Mouse (Mus musculus): ENCODE data around the gene Ube2u.
"Not testable (repeated sequence)": the region's sequence is repeated elsewhere in the genome, so short reads cannot be mapped to it uniquely, and the experiment has no call there.

Gene Ube2u

GRCm38 (mm10) chr4:100478592-100479321, at the start of gene Ube2u:
TSS of gene Ube2u (plus strand) at chr4:100478849.
- peak; percentile 57 for DNase-seq (ENCODE audit: low spot score)

- DNase-seq (ENCODE audit: low spot score), result no peak
Measured at GRCm38 (mm10) chr4:100429371-100429900, 49.2 kb upstream of the Ube2u start.

DNA sequence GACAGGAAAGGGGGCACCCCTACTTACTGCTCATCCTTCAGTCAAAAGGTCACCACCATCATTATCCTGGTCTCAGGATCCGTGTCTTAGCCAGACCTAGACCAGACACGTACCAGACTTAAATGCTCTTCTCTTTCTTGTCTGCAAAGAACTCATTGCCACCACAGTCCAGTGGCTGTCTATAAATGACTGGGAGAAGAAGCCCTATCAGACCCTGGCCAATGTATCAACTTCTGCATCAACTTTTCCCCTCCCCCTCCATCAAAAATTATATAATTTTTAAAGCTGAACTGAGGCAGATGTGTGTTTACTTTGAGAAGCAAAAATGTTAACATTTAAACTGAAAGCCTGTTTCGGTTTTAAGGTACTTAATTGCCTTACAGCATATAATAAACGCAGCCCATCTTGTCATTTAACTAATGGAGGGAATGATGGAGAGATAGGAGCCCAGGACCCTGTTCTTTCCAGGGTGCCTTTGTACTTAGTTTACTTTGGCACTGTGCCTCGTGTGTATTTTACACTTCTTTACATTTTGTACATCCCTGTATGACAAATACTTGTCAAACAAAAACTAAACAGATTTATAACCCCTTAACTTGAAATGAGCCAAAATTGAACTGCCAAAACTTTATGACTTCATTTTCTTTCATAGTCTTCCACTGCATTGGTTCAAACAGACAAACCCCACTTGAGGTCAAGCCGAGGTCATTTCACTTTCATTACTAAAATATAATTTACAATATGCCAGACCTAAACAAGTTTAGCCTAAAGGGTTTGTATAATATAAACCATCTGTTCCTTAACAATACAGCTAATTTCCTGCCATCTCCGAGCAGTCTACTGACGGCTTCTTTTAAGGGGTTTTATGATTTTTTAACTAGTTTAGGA, 43.1 kb upstream of the Ube2u start:
- no peak for DNase-seq (ENCODE audit: low spot score)

DNA sequence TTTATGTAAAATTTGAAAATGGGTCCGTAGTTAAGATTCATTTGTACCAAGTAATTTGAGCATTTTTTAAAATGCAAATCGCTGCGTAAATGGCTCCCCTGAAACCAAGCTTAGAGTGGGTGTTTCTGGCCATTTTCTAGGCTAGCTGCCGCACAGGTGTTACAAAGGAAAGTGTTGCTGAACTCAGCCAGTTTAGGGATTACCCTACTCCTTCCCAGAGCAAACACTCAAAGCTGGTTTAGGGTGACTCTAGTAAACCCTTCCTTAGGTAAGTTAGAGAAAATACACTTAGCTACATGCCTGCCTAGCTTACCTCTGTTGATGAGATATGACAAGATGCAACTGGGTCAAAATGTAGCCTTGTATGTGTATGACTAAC, 42.5 kb upstream of the Ube2u start:
- no peak for DNase-seq (ENCODE audit: low spot score)

GRCm38 (mm10) chr4:100446897-100447296, 31.8 kb upstream of the Ube2u start:
- no peak for DNase-seq (ENCODE audit: low spot score)

- no peak for DNase-seq (ENCODE audit: low spot score)
Measured at GRCm38 (mm10) chr4:100462493-100463120, 16.0 kb upstream of the Ube2u start.

DNA sequence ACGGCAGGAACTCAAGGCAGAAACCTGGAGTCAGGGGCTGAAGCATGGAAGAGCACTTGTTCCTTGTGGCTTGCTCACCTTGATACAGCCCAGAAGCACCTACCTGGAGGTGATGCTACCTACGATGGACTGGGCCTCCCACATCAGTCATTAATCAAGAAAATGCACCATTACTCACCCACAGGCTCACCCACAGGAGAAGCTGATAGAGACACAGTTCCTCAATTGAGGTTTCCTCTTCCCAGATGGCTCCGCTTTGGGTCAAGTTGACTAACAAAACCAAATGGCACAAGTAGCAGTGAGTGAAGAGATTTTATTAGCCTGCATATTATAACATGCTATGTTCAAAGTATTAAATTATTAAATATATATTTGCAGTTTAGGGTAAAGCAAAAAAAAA, 9.8 kb downstream of the Ube2u start:
- DNase-seq (ENCODE audit: low spot score), result no peak

DNA sequence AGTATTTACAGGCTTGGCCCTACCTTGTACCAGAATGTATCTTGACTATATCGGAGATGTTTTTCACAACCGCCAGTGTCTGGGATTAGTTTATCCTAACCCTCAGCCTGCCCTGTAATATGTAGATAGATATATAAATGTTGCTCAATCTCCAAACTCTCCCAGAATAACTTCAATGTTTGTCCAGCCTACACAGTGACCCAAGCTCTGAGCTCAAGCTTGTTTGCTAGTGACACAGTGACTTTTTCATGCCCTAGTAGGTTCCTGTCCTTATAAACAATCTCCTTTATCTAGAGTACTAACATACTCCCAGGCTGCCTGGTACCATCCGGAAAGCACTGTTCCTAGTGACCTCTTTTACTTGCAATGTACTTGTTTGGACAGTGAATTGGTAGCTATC, 16.5 kb downstream of the Ube2u start:
- no peak for DNase-seq (ENCODE audit: low spot score)

DNA sequence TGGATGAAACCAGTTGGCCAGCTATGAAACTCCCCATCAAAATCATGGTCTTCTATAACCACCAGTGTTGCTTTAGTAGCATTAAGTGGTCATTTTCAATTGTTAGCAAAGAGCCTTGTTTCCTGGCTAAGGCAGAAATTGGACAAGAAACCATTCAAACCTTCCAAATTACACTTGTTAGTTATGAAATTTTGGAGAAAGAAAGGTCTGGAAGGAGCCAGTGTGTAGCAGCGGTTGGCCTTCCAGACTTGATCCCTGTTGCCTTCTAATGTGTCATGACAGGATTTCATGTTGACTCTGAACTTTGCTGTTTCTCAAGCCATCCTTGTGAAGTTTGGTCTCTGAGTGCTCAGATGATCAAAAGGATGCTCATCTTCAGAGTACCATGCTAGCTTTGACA, 17.9 kb downstream of the Ube2u start:
- DNase-seq (ENCODE audit: low spot score), result no peak

- no peak for DNase-seq (ENCODE audit: low spot score)
Measured at GRCm38 (mm10) chr4:100498192-100498591, 19.5 kb downstream of the Ube2u start.

DNA sequence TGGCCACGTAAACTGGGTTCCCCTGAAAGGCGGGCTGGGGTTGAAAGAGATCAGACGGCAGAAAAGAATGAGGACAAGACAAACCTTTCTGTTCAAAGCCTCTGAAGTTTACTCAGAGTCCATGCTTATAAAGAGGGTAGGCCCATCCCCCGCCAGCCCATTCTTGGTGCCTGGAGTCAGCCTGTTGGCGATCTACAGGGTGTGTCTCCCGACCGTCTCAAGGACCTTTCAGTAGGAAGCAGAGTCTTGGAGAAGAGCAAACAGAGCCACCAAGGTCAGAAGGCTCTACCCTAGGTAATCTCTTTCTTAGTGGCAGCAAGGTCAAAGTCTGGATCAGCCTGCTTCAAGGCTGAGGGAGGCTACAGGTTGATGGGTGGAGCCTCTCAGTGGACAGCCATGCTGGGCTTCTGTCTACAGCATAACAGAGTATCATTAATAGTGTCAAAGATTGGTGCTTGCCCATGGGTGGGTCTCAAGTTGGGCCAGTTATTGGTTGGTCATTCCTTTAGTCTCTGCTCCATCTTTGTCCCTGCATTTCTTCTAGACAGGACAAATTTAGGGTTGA, 20.5 kb downstream of the Ube2u start:
- DNase-seq (ENCODE audit: low spot score), result not testable (repeated sequence)

DNA sequence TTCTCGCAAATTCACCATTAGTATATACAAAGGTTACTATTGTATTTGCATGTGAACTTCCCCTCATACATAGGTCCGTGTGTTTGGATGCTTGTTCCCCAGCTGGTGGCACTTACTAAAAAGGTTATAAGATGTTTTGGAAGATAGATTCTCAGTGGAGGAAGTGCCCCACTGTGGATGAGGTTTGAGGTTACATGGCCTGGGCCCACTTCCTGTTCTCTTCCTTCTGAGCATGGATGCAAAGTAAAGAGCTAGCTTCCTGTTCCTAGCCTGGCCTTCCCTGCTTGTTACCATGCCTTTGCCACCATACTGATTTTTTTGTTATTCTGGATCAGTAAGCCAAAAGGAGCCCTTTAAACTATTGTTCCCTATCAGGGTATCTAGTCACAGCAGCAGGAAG, 24.7 kb downstream of the Ube2u start:
- DNase-seq (ENCODE audit: low spot score), result no peak

DNA sequence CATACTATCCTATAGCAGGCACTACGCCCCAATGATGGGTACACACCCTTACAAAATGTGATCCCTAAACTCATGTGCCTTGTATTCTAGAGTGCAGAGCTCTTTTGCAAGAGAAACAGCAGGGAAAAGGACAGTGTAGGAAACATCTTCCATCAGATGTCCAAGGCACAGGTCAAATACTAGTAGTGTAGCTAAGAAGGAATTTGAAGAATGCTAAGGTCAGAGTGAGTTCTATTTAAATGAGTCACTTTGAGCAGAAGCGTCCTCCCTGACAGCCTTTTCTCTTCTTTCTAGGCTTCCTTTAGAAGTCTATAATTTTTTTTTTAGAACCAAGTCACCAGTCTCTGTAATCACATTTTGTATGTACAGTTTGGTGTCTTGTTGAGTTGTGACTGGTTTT, 39.0 kb downstream of the Ube2u start:
- no peak for DNase-seq (ENCODE audit: low spot score)

GRCm38 (mm10) chr4:100522534-100522933, 43.9 kb downstream of the Ube2u start:
- no peak for DNase-seq (ENCODE audit: low spot score)

GRCm38 (mm10) chr4:100524741-100525140, 46.1 kb downstream of the Ube2u start:
- no peak for DNase-seq (ENCODE audit: low spot score)

DNA sequence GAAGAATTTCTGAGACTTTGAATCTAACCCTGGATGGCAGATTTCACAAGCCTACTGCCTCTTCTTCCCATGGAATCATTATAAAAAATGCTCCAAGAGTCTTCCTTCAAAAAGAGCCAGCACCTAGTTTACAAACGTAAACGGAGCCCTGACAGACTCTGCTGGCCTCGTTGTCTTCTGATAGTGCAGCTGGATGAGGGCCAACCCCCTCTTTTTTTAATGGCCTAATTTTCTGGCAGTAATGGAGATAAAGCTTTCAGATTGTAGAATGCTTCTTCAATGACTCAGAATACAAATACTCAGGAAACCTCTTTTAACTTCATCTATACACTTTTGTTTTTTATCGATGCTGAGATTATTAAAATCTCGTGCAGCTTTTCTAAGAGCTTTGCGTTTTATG, 47.6 kb downstream of the Ube2u start:
- no peak for DNase-seq (ENCODE audit: low spot score)

DNA sequence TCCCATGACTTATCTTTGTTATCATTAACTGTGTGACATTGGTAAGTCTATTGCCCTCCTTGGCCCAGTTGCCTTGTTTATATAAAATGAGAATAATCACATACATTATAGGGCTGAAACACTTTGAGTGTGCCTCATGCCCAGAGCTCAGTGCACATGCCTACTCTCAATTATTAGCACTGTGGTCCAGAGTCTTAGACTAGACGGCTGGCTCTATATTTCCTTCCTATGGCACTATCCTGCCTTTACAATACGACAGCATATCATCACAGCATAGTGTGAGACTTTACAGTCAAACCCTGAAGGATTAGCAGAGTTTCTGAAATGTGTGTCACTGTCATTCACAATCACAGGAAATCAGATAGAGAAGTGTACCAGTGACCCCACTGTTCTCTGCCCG, 48.4 kb downstream of the Ube2u start:
- no peak for DNase-seq (ENCODE audit: low spot score)

DNA sequence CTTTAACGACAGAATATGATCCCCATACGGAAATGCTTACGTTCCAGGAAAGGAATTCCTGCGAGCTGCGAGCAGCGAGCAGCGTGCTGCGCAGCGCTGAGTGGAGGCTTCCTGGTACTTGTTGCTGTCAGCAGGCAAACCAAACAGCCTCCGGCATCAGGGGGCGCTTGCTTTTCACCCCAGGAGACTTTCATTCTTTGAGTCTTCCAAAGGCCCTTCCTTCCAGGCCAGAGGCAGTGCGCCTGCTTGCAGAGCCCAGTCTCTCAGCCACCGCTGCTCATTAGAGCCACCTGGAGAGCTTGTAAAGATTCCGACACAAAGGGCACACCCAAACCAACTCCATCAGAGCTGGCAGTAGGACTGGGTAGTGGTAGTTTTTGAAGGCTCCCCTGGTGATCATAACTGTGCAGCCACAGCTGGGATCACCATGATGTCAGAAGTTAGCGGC, 48.9 kb downstream of the Ube2u start:
- no peak for DNase-seq (ENCODE audit: low spot score)

DNA sequence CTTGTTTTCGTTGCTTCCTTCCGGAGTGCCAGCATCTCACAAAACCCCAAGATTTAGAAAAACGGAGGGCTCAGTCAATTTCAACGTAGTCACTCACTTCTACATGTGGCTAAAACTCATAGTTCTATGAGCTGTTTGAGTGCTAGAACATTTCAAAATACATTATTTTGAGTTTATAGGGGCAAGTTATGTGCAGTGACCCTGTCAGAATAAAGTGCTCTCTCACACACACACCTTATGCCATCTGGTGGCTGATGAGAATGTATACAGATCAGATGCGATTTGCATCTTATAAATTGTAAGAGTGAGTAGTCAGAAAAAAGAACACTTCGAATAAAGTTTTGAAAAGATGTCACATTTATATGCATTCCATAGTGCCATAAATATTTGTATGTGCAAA, 55.0 kb downstream of the Ube2u start:
- DNase-seq (ENCODE audit: low spot score), result no peak

DNA sequence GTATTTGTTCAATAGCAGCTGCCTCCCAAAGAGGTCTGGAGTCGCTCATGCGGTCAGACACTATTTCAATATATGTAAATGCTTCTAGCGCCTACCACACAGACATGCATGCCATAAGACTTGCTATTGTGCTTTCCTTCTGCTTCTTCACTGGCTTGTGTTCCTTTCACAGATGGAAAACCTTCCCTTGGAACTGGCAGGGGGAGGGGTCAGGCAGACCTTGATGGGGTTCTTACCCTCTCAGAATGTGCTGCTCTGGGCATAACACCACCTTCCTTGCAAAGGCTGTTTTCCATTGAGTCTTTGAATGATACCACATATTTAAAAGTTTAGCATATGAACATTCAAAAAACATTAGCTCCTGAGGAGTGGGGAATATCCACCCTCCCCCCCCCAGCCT, 56.3 kb downstream of the Ube2u start:
- no peak for DNase-seq (ENCODE audit: low spot score)

GRCm38 (mm10) chr4:100537898-100538297, 59.2 kb downstream of the Ube2u start:
- no peak for DNase-seq (ENCODE audit: low spot score)

DNA sequence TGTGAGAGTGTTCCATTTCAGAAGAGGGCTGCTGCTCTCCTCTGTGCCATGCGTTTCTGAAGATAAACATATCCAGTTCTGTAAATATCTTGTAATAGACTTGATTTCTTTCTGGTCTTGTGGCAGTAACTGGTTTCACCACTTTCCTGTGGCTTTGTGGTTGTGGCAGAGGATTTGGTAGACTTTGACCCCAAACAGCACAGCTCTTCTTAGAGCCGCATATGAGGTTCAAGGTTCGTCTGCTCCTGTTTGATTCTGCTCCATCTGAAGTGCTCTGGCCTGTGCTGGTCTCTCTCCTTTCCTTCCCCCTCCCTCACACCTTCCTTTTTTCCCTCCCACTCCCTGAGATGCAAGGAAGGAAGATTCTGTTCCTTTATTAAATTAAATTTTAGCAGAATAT, 60.8 kb downstream of the Ube2u start:
- DNase-seq (ENCODE audit: low spot score), result no peak

All from ovary, postnatal 36 days (tissue).